Mouse (Mus musculus): ENCODE results near the gene Gnao1. TPM values are rescaled to one million over a fixed set of nuclear protein-coding genes. Genes with fewer than 3 reads are reported as not detected.

Gene Gnao1
- polyA plus RNA-seq, 1 experiment from 2014 or later, result 38.9 TPM

DNA sequence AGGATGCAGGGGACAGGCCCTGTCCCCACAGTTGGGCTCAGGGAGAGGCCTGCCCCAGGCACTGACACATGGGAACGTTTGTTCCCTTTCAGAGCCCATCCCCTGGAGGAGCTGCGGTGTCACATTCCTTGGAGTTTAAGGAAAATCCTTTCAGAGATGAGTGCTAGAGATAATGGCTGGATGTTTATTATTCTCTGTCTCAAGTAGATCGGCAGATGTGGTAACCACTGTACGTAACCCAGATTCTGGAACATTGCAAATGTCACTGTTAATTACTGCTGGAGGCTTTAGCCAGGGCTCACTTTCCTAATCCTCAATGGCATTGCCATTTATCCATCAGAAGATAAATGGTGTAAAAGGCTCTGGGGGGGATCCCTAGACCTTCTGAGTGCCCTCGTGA lies 44.9 kb downstream of the Gnao1 start:
- Histone ChIP-seq H3K27me3 (ENCODE audit: control insufficient read depth, insufficient read depth, low read length) (no peaks in the 10 kb centered on the region), H3K27ac (ENCODE audit: low read depth, low read length) (no peak overlapping the region), H3K9me3 (ENCODE audit: control insufficient read depth, low read length) (no peaks in the 10 kb centered on the region), H3K4me3 (ENCODE audit: low read depth, low read length) (no peak overlapping the region), H3K9ac (ENCODE audit: low read depth, low read length) (no peak overlapping the region), H3K4me1 (replicated peaks; ENCODE audit: control insufficient read depth, insufficient read depth, low read length) (no peaks in the 10 kb centered on the region), H3K4me2 (replicated peaks; ENCODE audit: low read depth, low read length) (no peak overlapping the region), H3K36me3 (ENCODE audit: control insufficient read depth, insufficient read depth, low read length) (0 out of 2 replicates have a peak, but pooled peaks cover 2% of the 10 kb centered on the region)
- 55% methylated on average over 5 of the region's 5 CpGs for whole genome bisulfite sequencing
- DNase-seq (ENCODE audit: low spot score) (no peak), ATAC-seq (ENCODE audit: low FRiP score) (no peak)

DNA sequence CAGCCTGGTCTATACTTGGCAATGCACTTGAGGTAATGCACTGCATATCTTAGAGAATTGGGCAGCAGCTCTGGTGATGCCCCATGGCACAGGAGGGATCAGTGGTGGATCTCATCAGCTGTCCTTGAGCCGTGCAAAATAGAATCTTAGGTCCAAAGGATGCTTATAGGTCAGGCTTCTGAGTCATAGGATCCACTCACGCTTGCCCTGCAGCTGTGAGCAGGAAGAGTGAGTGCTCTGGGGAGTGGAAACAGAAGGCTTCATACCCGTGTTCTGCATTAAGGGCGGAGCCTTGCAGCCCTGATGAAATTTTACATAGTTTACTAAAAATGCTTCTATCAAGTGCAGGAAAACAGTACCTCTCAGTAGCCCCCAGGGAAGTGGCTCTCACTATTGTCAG lies 45.5 kb downstream of the Gnao1 start:
- H3K4me1 ChIP-seq (replicated peaks; ENCODE audit: control insufficient read depth, insufficient read depth, low read length), result no peaks in the 10 kb centered on the region

DNA sequence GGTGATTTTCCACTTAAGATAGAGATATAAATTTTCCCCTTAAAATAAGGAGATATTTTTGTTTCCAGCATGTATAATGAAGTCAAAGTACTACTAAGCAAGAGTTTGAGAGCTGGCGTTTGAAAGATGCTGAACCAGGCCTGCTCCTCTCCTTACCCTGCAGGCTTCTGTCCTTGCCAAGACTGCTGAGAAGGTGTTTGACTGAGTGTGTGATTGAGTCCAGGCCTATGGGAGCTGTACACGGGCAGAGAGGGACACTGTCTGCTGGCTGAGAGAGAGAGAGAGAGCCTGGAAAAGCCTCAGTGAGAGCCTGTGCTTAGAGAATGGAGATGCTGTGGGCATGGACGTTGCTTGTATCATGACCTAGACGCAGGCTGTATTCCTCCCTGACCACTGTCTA lies 47.4 kb downstream of the Gnao1 start:
- H3K36me3 ChIP-seq (ENCODE audit: control insufficient read depth, insufficient read depth, low read length), result 0 out of 2 replicates have a peak, but pooled peaks cover 2% of the 10 kb centered on the region
- H3K4me1 ChIP-seq (replicated peaks; ENCODE audit: control insufficient read depth, insufficient read depth, low read length), result no peaks in the 10 kb centered on the region
- no peak overlapping the region for H3K4me3 ChIP-seq (ENCODE audit: low read depth, low read length)
- no peak overlapping the region for H3K4me2 ChIP-seq (replicated peaks; ENCODE audit: low read depth, low read length)
- H3K27ac ChIP-seq (ENCODE audit: low read depth, low read length), result no peak overlapping the region
- 79% methylated on average over 4 of the region's 4 CpGs for WGBS
- no peaks in the 10 kb centered on the region for H3K9me3 ChIP-seq (ENCODE audit: control insufficient read depth, low read length)
- DNase-seq (ENCODE audit: low spot score) (no peak), ATAC-seq (ENCODE audit: low FRiP score) (no peak)
- H3K9ac ChIP-seq (ENCODE audit: low read depth, low read length), result no peak overlapping the region
- H3K27me3 ChIP-seq (ENCODE audit: control insufficient read depth, insufficient read depth, low read length), result no peaks in the 10 kb centered on the region

More for the DNA sequence above, 45.5 kb downstream of the Gnao1 start:
- DNase-seq (ENCODE audit: low spot score) (no peak), ATAC-seq (ENCODE audit: low FRiP score) (no peak)
- no peak overlapping the region for H3K9ac ChIP-seq (ENCODE audit: low read depth, low read length)
- H3K27ac ChIP-seq (ENCODE audit: low read depth, low read length), result no peak overlapping the region
- H3K36me3 ChIP-seq (ENCODE audit: control insufficient read depth, insufficient read depth, low read length), result 0 out of 2 replicates have a peak, but pooled peaks cover 2% of the 10 kb centered on the region
- 73% methylated on average over 4 of the region's 4 CpGs for WGBS
- no peak overlapping the region for H3K4me3 ChIP-seq (ENCODE audit: low read depth, low read length)
- H3K4me2 ChIP-seq (replicated peaks; ENCODE audit: low read depth, low read length), result no peak overlapping the region
- H3K9me3 ChIP-seq (ENCODE audit: control insufficient read depth, low read length), result no peaks in the 10 kb centered on the region
- no peaks in the 10 kb centered on the region for H3K27me3 ChIP-seq (ENCODE audit: control insufficient read depth, insufficient read depth, low read length)

DNA sequence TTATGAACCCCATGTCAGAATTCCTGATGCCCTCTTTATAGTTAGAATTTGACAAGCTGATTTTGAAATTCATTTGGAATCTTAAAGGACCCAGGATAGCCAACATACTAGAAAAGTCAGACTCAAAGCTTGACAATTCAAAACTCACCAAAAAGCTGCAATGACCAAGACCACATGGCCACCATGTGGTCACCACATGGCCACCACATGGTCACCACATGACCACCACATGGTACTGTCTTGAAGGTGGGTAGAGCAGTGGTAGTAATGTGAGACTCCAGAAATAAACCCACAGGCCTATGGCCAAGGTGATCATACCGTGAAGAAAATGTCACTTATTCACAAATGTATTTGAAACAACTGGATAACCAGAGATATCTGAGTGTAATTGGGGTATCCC lies 48.5 kb downstream of the Gnao1 start:
- Histone ChIP-seq H3K4me2 (replicated peaks; ENCODE audit: low read depth, low read length) (no peak overlapping the region), H3K4me1 (replicated peaks; ENCODE audit: control insufficient read depth, insufficient read depth, low read length) (no peaks in the 10 kb centered on the region), H3K27ac (ENCODE audit: low read depth, low read length) (no peak overlapping the region), H3K4me3 (ENCODE audit: low read depth, low read length) (no peak overlapping the region), H3K27me3 (ENCODE audit: control insufficient read depth, insufficient read depth, low read length) (no peaks in the 10 kb centered on the region), H3K36me3 (ENCODE audit: control insufficient read depth, insufficient read depth, low read length) (0 out of 2 replicates have a peak, but pooled peaks cover 2% of the 10 kb centered on the region), H3K9ac (ENCODE audit: low read depth, low read length) (no peak overlapping the region), H3K9me3 (ENCODE audit: control insufficient read depth, low read length) (no peaks in the 10 kb centered on the region)
- 81% methylated on average over 1 of the region's 1 CpGs for WGBS
- no peak for ATAC-seq (ENCODE audit: low FRiP score)
- DNase-seq (ENCODE audit: low spot score), result no peak

DNA sequence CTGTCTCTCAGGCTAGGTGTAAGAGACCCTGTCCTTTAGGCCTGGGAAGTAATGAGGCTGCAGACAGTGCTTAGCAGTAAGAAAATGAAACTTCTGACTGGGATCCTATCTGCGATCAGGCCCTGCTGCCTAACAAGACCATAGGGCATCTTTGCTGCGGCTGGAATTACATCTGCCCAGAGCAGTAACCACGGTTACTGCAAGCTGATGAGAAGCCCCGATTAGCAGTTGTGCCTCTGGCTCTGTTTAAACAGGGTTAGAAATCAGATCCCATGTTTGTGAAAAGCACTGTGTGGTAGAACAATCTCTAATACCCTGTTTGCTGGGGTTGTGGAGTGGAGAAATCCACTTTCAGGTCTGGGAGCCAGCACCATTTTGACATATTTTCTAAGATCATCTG lies 50.3 kb downstream of the Gnao1 start:
- no peak overlapping the region for H3K9ac ChIP-seq (ENCODE audit: low read depth, low read length)
- no peaks in the 10 kb centered on the region for H3K27me3 ChIP-seq (ENCODE audit: control insufficient read depth, insufficient read depth, low read length)
- no peak overlapping the region for H3K4me3 ChIP-seq (ENCODE audit: low read depth, low read length)
- no peaks in the 10 kb centered on the region for H3K9me3 ChIP-seq (ENCODE audit: control insufficient read depth, low read length)
- no peak overlapping the region for H3K27ac ChIP-seq (ENCODE audit: low read depth, low read length)
- no peak for DNase-seq (ENCODE audit: low spot score)
- no peak overlapping the region for H3K4me2 ChIP-seq (replicated peaks; ENCODE audit: low read depth, low read length)
- WGBS, result 46% methylated on average over 4 of the region's 4 CpGs
- H3K4me1 ChIP-seq (replicated peaks; ENCODE audit: control insufficient read depth, insufficient read depth, low read length), result no peaks in the 10 kb centered on the region
- 0 out of 2 replicates have a peak, but pooled peaks cover 2% of the 10 kb centered on the region for H3K36me3 ChIP-seq (ENCODE audit: control insufficient read depth, insufficient read depth, low read length)
- no peak for ATAC-seq (ENCODE audit: low FRiP score)

DNA sequence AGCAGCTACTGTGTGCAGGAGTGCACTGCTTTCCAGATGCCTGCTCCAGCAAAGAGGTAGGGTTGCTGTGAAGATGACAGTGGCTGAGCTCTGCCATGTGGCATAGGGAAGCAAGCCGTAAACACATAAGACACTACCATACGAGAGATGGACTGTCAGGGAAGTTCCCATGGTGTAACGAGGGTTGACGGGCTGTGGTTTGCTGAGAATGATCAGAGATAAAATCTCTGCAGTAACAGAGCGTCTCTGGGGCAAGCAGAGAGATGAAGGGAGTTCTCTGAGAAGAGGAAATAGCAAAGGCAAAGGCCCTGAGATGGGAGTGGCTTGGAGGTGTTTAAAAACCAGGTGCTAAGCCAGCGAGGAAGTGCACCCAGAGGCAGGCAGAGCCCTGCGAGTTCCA lies 54.3 kb downstream of the Gnao1 start:
- Histone ChIP-seq H3K9me3 (ENCODE audit: control insufficient read depth, low read length) (no peaks in the 10 kb centered on the region), H3K27me3 (ENCODE audit: control insufficient read depth, insufficient read depth, low read length) (no peaks in the 10 kb centered on the region), H3K4me2 (replicated peaks; ENCODE audit: low read depth, low read length) (no peak overlapping the region), H3K4me1 (replicated peaks; ENCODE audit: control insufficient read depth, insufficient read depth, low read length) (no peaks in the 10 kb centered on the region), H3K27ac (ENCODE audit: low read depth, low read length) (no peak overlapping the region), H3K4me3 (ENCODE audit: low read depth, low read length) (no peak overlapping the region), H3K36me3 (ENCODE audit: control insufficient read depth, insufficient read depth, low read length) (no peaks in the 10 kb centered on the region), H3K9ac (ENCODE audit: low read depth, low read length) (no peak overlapping the region)
- DNase-seq (ENCODE audit: low spot score) (no peak), ATAC-seq (ENCODE audit: low FRiP score) (no peak)
- WGBS, result 79% methylated on average over 7 of the region's 7 CpGs

DNA sequence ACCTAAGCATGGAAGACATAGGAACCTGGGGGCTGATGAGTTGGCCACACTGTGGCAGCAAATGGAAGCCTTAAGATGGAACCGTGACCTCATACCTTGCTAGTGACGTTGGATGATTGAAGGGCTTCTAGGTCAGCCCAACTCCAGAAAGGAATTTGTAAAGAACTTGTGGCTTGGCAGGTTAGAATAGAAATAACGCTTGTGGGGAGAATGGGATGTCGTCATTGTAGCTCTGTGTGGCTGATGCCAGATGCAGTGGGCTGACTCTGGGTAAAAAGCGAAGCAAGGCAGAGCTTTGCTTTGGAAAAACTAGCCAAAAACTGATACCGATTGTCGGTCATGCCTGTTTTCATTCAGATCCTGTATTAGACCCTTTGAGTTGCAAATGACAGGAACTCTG lies 56.5 kb downstream of the Gnao1 start:
- ATAC-seq (ENCODE audit: low FRiP score) (no peak), DNase-seq (ENCODE audit: low spot score) (no peak)
- H3K9ac ChIP-seq (ENCODE audit: low read depth, low read length), result no peak overlapping the region
- no peaks in the 10 kb centered on the region for H3K27me3 ChIP-seq (ENCODE audit: control insufficient read depth, insufficient read depth, low read length)
- no peaks in the 10 kb centered on the region for H3K4me1 ChIP-seq (replicated peaks; ENCODE audit: control insufficient read depth, insufficient read depth, low read length)
- H3K27ac ChIP-seq (ENCODE audit: low read depth, low read length), result no peak overlapping the region
- H3K36me3 ChIP-seq (ENCODE audit: control insufficient read depth, insufficient read depth, low read length), result no peaks in the 10 kb centered on the region
- H3K9me3 ChIP-seq (ENCODE audit: control insufficient read depth, low read length), result no peaks in the 10 kb centered on the region
- no peak overlapping the region for H3K4me3 ChIP-seq (ENCODE audit: low read depth, low read length)
- no peak overlapping the region for H3K4me2 ChIP-seq (replicated peaks; ENCODE audit: low read depth, low read length)
- 88% methylated on average over 7 of the region's 7 CpGs for WGBS

DNA sequence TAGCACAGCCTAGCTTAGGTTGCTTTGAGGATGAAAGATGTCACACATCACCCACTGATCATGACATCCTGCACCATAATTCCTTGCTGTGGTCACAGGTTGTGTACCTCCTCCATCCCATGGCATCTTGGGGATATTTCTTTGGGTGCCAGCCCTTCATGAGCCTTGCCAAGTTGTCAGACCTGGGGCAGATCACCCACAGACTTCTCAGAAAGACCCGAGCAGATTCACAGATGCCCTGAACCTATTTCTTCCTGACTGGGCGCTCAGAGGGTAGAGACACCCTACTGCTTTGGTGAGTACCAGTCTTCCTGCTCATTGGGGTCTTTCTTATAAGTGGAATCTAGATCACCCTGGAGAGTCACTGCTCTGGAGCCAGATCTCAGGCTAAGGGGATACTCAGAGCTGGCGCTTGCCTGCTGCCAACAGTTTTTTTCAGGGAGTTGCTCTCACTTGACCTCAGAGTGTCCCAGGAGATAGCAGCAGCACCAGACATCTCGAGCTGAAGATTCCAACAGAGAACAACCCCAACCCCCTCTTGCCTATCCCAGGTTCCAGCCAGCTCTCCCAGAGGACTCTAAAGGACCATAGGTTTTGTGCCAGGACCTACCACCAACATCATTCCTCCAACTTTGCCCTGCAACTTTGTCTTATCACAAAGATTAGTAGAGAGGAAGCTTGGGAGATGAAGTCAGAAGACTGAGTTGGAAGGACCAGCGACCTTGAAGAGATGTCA lies 58.9 kb downstream of the Gnao1 start:
- no peak overlapping the region for H3K27ac ChIP-seq (ENCODE audit: low read depth, low read length)
- H3K4me2 ChIP-seq (replicated peaks; ENCODE audit: low read depth, low read length), result no peak overlapping the region
- no peak overlapping the region for H3K4me3 ChIP-seq (ENCODE audit: low read depth, low read length)
- DNase-seq (ENCODE audit: low spot score) (no peak), ATAC-seq (ENCODE audit: low FRiP score) (no peak)
- WGBS, result 84% methylated on average over 5 of the region's 5 CpGs
- no peak overlapping the region for H3K9ac ChIP-seq (ENCODE audit: low read depth, low read length)
- H3K9me3 ChIP-seq (ENCODE audit: control insufficient read depth, low read length), result no peaks in the 10 kb centered on the region
- no peaks in the 10 kb centered on the region for H3K36me3 ChIP-seq (ENCODE audit: control insufficient read depth, insufficient read depth, low read length)
- H3K27me3 ChIP-seq (ENCODE audit: control insufficient read depth, insufficient read depth, low read length), result no peaks in the 10 kb centered on the region
- no peaks in the 10 kb centered on the region for H3K4me1 ChIP-seq (replicated peaks; ENCODE audit: control insufficient read depth, insufficient read depth, low read length)

DNA sequence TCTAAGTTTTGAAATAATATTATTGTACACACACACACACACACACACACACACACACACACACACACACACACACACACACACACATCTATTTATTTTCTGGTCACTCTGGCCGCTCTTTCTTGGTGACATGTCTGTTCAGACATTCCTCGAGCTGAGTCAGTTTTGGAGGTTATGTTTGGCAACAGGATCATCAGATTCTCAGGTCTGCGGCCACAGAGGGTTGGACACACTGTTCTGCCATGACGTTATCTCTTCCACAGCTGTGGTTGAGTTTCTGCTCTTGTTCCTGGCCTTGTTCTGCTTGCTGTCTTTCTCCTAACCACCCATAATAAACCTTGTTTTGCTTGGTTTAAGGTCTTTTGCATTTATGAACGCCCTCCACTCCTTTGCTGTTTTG lies 61.5 kb downstream of the Gnao1 start:
- DNase-seq (ENCODE audit: low spot score), result no peak
- H3K4me2 ChIP-seq (replicated peaks; ENCODE audit: low read depth, low read length), result no peak overlapping the region

More for the DNA sequence above, 61.5 kb downstream of the Gnao1 start:
- Histone ChIP-seq H3K4me1 (replicated peaks; ENCODE audit: control insufficient read depth, insufficient read depth, low read length) (no peaks in the 10 kb centered on the region), H3K27ac (ENCODE audit: low read depth, low read length) (no peak overlapping the region), H3K36me3 (ENCODE audit: control insufficient read depth, insufficient read depth, low read length) (no peaks in the 10 kb centered on the region), H3K9ac (ENCODE audit: low read depth, low read length) (no peak overlapping the region), H3K4me3 (ENCODE audit: low read depth, low read length) (no peak overlapping the region), H3K9me3 (ENCODE audit: control insufficient read depth, low read length) (no peaks in the 10 kb centered on the region), H3K27me3 (ENCODE audit: control insufficient read depth, insufficient read depth, low read length) (no peaks in the 10 kb centered on the region)
- ATAC-seq (ENCODE audit: low FRiP score), result no peak
- WGBS, result 86% methylated on average over 5 of the region's 5 CpGs
